Mouse (Mus musculus) bone marrow macrophage, adult 2 months (primary cell): Measurements from ENCODE around the gene Kdm6a.

Experiments used
- CTCF ChIP-seq: IDR thresholded peaks from 2 replicates; pipeline ENCODE4 v1.5.1; 2012; ENCODE audit warnings: low read depth, mild to moderate bottlenecking, low read length, moderate library complexity
- POLR2A ChIP-seq: IDR thresholded peaks from 2 replicates; pipeline ENCODE4 v1.6.1; 2012; ENCODE audit warnings: mild to moderate bottlenecking, low read depth, low read length, borderline replicate concordance

DNA sequence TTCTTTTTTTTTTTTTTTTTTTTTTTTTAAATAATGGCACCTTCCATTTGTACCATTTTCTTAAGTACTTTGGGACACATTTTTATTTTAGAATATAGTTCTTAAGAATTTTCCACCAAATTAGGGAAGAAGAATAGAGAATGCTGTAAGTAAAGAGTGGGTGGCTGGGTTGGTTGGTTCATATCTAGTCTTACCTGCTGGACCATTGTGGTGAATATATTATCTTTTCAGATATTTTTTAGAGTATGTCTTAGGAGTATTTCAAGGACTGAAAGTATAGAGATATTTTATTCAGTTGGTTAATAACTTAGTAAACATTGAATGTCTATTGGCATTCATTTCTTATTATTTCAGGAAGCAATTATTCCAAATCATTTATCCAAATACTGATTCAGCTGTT, 117.8 kb downstream of the Kdm6a start:
- TF ChIP-seq POLR2A = no peak
- no peak for TF ChIP-seq CTCF
